Mouse (Mus musculus) urinary bladder, postnatal 25 days (tissue): ENCODE measurements at regions not wholly inside any gene's neighbourhood (a gene's known extent, or its start where the extent isn't known, plus 50 kb on each side); places are given as distances from the start of the nearest gene placed in this dataset.

Experiments
- DNase-seq: peaks from one replicate; pipeline ENCODE4 v3.0.0; 2022; ENCODE audit warnings: low spot score

DNA sequence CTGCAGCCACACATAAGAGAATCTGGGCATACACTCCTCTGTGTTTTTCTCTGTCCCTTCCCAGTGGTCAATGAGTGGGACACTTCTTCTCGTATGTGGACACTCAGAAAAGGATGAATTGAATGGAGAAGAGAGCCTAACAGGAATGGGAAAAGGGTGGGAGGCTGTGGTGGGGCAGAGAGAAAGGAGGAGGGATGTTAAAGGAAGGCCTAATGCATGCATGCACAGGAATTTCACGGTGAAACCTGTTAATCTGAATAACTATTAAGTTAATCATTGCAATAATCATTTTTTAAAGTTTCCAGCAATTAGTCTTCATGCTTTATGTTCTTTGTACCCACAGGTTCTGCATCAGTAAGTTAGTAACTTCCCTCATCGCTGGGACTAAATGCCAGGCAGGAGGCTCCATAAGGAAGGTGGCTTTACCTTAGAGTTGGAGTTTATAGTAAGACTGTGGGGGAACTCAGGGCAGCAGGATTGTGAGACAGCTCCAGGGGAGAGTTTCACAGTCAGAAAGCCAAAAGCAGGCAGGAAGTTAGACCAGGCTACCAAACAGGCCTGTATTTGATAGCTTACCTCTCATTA is 305.3 kb upstream of the Adamts16 start:
- DNase-seq = no peak

DNA sequence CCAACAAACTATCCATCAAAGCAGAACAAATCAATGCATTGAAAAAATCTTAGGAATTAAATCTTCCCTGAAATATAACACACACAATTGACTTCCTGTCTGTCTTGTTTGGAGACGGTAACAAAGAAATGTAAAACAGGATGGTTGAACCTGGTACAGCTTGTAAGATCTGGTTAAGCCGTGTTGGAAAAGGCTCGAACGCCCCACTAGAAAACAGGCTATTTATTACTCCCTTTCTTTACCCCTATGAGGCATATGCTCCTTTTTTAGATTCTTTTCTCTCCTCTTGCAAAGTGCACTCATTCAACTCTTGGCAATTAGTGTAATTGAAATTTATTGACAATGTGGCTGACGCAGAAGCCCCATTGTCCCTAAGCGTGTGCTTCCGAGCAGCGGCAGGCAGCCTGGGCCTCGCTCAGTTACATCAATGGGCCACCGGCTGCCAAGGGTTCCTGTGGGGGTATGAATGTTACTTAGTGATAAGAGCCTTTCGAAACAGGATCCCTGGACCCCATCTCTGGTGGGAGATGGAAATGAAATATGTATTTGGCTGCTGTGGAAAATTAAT is 297.2 kb upstream of the Adamts16 start:
- DNase-seq = no peak

DNA sequence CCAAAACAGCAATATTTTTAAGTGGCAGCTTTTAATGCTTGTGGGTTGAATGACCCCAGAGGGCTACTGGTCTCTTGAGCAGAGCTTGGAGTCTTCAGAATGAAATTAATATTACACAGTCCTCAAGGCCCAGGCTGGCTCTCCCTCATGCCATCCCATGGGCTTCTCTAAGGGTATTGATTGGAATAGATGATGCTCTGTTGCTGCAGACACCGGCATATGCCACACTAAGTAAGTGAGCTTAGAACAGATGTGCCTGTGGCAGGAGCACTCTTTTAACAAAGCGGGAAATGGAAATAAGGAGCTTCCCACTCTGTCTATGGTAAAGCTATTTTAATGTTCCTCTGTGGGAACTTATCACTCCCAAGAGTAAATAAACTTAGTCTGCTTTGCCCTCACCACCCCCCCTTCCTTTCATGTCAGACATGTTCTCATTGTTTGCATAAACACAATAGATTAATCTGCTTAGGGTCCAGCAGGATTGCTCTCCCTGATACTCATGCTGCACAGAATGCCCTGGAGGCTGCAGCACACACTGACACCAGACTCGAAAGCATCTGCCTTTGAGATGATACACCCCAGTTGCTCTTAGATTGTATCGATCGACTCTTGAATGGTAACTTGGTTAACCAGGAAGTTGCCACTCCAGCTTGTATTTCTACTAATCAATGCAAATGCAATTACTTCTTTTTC is 294.5 kb upstream of the Adamts16 start:
- no peak for DNase-seq

DNA sequence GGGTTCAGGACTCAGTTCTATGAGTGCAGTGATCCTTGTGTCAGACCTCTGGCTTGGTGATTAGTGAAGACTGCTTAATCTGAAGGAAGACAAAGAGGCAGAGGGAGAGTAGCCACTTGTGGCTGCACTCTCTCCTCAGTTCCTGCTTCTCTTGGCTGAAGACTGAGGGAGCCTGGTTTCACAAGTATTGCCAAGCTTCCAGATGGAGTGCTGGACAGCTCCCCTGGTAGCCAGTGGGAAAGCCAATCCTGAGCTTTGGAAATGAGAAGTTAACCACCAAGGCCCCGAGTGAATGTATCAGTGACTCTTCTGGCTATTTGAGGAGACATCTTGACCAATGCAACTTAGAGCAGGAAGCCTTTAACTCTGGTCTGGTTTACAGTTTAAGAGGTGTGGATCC is 279.9 kb upstream of the Adamts16 start:
- DNase-seq = no peak

DNA sequence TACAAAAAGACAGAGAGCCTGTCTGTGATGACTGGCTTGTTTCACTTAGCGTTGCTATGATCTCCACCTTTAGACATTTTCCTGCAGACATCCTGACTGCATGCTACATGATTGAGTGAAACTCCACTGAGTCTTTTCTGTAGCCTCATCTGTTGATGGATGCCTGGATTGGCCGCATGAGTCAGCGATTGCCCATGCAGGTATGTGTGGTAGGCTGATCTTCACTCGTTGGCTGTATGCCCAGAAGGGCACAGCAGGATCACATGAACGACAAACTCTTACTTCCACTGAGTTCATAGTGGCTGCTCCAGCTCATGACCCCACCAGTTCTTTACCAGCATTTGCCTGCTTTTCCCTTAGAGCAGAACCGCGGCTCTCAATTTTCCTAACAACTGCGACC is 266.6 kb upstream of the Adamts16 start:
- peak; percentile 12 for DNase-seq

DNA sequence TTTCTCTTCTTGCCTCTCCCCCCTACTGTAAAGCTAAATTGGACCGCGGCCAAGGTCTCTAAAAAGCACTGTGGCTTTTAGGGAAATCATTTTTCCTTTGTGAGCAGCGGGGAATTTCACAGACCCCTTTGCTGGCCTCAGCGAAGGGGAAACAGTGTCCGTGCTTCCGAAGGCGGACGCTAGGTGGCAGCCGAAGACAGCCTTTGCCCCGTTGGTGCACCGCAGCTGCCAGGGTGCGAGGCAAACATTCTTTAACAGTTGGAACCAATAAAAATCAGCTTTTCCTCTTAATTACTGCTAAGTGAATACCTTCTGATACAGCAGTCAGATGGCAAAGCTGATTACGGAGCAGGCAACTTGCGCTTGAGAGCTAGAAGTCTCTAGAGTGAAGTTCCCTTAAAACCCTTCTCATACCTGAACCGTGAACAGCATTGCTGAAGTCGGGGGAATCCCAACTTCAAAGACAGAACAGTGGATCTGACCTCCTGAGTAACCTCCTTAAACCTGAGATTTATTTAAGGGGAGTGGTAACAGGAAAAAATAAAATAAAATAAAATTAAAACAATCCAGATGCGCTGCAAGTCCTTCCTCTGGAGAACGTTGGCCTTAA is 263.7 kb upstream of the Adamts16 start:
- DNase-seq = peak; percentile 55

DNA sequence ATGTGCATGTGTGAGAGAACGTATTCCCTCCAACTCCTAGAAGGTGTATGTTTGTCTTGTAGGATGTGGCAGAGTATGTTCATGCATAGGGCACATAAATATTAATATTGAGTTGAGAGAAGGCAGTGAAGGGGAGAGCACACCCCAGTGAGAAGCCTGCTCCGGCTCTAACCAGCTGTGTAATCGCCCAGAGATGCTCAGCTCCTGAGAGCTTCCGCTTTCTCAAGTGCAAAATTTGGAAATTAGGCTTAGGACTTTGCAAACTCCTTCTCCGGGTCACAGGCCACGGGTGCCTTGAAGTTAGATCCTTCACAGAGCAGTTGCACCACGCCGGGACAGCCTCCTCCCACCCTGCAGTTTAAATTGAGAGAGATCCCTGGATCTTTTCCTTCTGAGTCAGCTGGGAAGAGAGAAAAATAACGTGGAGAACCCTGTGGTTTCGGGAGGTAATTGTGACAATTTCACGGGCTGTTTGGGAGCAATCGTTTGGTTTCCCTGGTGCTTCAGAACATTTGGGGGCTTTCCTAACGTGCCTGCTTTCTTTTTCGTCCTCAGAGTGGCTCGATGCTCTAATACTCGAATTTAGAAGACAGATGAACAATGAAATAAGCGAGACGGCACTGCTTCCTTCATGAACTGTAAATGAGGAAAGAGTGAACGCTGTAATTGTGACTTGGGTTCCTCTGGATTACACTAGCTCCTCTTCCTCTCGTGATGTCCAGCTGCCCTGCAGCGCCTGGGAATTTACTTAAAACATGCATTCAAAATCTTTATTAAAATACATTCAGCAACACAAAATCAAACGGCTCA is 263.0 kb upstream of the Adamts16 start:
- DNase-seq = no peak

DNA sequence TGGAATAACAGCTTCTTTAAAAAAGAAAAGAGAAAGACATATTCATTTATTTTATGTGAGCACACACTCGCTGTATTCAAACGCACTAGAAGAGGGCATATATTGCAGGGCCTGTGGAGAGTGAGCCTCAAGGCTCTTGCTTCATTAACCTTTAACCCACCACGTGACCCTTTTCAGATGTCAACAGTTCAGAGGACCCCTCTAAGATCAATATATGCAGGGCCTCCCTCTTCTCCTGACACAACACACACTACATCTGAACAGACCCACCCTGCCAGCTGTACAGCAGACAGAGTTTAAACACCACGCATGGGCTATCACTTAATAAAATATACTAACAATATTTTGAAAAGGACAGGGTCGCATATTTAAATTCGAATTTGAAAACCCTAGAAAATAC is 242.7 kb upstream of the Adamts16 start:
- DNase-seq = no peak

DNA sequence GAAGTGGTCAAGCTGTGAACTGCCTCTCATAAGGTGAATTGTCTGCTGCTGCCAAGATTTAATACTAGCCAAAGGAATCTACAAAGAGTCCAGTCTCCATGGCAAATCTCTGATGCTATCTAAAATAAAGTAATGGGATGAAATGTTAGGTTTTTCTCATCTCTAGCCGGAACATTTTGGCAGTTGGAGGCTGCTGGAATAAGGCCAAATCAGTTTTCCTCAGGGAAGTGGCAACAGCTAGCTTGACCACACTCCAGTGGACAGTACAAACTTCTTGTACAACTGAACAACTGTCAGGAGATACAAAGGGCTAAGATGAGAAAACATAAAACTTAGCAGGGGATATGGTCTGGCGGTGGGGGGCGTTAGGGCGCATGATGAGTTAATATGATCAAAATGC is 234.3 kb upstream of the Adamts16 start:
- no peak for DNase-seq

DNA sequence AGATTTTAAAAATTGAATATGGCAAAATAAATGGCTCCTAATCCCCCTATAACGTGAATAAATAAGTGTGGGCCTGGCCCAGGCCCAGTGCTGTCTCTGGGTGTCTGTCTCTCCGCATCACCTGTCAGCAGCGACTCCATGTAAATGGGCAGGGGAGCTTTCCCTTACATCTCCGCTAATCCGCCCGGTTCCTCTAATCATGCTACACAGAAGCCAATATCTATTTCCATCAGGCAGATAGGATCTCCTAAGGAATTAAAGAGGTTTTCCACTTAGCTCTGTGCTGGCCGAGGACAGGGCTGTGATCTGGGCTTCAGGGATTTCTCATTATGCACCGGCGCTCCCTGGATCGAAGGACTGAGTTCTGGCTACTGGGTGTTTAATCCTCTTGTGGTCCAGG is 232.4 kb upstream of the Adamts16 start:
- DNase-seq = no peak

DNA sequence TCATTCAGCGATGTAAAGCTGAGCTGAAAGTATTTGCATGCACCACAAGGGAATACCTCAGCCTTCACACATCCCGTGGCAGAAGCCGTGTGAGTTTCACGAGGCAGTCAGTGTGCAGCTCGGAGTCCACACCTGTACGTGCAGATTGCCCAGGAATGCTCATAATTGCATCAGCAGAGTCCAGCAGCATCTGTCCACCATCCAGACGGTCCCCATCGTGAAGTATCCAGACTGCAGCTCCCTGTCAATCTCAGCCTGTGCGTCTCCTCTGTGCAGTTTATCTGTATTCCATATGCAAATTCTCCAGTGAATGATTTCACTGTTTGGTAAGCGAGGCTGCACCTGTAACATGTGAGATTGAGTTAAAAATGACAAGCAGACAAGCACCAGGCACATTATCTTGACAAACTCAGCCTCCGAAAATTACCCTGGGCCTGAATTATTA is 227.2 kb upstream of the Adamts16 start:
- no peak for DNase-seq

DNA sequence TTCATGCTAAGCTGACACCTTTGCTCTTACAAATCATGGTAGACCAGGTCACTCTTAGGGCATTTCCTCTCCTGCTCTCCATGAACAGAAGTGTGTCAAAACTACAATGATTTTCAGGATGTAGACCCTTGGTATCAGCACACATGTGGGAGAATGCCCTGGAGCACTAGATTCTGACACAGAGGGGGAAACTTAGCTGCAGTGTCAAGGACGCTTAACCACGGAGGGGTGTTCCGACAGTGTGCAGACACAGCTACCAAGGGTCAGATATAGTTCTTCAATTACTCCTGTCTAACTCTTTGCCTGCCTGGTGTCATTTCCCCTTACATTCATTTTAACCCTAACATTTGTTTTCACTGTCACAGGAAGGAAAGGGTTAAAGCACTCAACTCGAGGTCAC is 226.4 kb upstream of the Adamts16 start:
- no peak for DNase-seq

DNA sequence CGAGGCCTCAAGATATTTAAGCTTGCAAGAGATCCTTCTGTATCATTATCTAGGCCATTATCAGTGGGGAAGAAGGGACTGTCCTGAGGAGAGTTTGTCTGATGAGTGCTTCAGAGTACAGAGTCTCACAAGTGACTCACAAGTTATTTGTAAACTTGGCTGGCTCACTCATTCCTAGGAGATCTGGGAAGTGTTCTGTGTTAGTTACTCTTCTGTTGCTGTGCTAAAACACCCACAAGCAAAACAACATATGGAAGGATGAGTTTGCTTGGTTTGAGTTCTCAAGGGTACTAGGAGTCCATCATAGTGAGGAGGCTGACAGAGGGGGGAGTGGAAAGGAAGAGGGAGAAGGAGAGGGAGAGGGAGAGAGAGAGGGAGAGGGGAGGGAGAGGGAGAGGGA is 224.0 kb upstream of the Adamts16 start:
- DNase-seq = no peak

DNA sequence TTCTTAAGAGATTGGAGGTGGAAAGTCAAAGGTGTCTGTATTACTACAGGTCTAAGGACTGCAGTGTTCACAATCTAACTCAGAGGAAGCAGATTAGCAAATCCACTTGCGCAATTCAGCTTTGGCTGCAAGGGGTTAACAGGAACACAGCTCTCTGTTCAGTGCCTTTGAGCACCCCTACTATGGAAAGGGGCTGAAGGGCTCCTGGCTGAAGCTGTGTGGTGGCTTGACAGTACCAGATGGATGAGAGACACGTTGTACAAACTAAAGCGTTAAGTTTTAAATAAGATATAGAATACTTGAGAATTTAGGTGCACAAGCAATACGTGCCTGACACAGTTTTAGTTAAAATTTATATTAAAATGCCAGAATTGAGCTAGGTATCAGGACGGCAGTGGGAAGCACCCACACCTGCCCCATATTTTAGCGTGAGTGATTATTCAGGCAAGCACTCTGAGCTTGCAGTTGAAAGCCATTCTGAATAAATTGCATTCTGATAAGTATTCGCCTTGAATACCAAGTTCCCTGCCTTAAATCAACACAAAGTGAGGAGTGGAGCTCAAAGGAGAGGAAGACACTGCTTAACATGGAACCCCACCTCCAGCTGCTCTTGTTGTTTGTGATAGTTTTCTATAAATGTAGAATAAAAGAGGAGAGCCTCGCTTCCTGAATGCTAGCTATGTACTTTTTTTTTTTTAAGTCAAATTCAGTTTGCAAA is 223.1 kb upstream of the Adamts16 start:
- DNase-seq = no peak

DNA sequence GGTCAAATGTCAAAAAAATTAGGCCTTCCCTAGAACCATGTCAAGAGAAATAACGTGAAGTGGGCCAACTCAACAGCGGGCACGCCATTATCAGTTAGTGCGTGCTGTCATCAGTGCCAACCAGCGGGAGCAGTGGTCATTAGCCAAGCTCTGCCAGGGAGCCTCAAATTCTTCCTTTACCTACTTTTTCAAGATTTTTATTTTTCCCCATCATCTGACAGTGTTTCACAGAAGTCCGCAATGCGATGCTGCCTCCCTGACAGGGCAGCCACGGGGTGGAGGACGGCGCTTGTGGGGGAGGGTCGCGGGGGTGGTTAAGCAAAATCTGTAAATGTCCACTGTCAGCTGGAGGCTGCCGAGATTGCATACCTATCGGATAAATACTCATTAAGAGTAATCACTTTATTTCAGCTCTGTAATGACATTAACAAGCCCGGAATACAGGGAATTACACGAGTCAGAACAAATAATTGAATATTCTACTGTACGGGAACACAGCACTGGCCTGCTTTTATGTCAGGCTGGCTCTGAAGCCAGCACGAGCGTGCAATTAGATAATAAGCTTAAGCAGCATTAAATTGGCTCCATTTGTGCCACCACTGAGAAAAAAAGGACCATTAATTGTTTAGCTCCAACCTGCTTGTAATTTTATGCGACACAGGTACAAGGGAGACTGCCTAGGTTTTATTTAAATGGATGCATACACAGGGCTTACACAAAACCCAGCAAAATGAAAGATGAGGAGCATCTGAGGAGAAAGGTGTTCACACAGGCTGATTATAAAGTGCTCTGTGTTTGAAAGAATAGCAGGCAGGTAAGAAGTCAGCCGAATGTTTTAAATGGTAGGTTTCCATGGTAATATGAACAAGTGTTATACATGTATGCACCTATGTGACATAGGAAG is 212.0 kb upstream of the Adamts16 start:
- DNase-seq = no peak

DNA sequence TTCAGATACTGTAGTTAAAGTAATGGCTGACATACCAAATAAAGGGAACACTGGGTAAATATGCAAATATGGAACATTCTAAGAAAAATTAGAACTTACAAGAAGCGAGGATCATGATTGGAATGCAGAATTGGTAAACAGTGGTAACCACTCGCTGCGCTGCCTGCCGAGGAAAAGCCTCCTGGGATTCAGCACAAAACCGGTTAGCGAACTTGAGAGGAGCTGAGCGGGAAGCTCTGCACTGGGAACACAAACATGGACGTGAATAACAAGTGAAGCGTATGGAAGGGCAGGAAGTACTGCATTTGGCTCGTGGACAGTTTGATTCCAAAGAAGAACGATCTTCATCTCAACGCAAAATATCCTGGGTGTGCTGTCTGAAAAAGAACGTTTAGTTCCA is 209.0 kb upstream of the Adamts16 start:
- DNase-seq = no peak

DNA sequence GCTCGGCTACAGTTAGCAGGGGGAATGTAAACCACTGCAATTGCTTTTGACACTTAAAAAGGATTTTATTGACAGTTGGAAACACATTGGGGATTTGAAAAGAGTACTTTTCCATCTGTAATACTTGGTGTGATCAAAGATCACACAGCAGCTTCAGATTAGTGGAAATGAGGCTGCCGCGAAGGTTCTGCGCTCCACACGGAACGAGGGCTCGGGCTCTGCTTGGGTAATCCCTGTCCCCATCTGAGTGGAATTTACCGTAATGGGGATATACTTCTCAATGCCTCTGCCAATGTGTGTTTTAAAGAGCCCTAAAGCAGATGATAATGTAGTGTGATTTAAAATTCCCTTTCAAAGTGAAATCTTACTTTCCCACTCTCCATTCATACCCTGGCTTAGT is 194.4 kb upstream of the Adamts16 start:
- DNase-seq = no peak

DNA sequence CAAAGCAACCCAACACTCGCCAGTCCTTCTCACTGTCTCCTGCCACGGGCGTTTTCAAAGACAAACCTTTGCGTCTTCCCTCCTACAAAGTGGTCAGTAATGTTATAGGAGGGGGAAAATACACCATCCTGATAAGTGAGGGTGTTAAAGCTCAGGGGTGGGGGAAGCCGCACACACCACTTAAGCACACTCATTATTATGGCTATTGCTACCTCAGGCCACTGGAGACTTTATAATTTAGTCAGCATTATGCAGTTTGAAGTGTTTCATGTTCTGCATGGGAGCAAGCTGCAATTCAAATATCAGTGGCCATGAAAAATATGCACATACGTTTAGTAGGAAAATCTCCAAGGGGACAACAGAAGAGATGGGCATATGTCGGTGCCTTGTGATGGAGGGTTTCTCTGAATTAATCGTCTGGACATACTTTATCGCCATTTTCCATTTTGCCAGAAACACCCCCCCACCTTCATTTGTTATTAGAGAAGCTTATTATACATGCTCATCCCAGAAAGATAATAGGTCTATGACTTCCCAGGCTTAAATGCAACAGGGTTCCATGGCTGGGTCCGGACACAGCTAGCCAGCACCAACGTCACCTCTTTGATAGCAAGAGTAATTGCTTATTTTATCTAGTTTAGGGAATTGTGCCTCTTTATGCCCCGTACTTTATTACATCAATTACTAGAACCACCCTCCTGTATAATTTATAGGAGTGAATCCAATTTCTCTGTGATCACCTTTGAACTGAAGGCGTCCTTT is 193.5 kb upstream of the Adamts16 start:
- no peak for DNase-seq

DNA sequence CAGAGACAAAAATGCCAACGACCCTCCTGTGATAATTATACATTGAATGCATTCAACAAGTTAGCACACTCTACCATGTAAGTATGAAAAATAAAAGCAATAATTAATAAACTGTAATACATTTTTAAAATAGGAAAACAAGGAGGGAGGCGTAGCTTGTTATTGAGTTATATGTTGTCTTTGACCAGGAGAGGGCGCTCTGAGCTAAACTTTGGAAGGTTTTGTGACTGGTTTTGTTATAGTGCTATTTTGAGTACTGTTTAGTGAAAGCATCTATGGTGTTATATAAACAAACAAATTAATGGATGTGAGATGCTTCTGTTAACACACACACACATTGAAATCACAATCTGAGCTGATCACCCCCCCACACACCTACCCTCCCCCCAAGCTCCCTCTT is 166.6 kb upstream of the Adamts16 start:
- DNase-seq = no peak

DNA sequence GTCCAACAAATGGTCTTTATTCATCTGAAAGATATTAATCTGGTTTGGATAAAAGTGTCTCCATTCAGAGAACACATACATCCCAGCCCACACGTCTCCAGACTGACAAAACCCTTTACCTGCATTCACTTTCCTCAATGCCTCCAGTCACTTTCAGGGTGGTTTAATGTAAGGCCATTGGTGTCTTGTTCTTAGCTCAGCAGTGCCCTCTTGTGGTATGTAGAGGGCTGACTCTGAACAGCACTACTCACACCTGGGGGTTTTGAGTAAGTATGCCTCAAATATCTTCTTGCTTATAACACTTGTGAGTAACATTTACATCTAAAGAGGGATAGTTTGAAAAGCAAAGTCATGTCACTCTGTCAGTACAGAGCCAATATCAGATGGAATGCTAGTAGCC is 164.5 kb upstream of the Adamts16 start:
- DNase-seq = peak; percentile 26
